Mouse (Mus musculus) kidney, adult 11 months (tissue): ENCODE data around the gene Dus3l.
A peak's percentile ranks its signal among the peaks of the same experiment; 100 is the strongest.

Source experiments
- DNase-seq: peaks from one replicate; pipeline ENCODE4 v3.0.0; 2022

The Dus3l gene

GRCm38 (mm10) chr17:56764474-56765354 lies at the start of gene Dus3l:
Gene Dus3l, plus strand, starts transcription at chr17:56764757.
- DNase-seq = peak; percentile 91

- no peak for DNase-seq
These were observed 49.2 kb upstream of the Dus3l start for GRCm38 (mm10) chr17:56715360-56715759.

GRCm38 (mm10) chr17:56715914-56716654 lies 48.5 kb upstream of the Dus3l start:
- no peak for DNase-seq

- DNase-seq = peak; percentile 99
These were observed 47.7 kb upstream of the Dus3l start for GRCm38 (mm10) chr17:56716655-56717362.

GRCm38 (mm10) chr17:56717363-56718058 lies 47.0 kb upstream of the Dus3l start, which contains the start of the genes Ndufa11 and Vmac:
Gene Ndufa11, plus strand, starts transcription at chr17:56717767.
Gene Vmac, minus strand, starts transcription at chr17:56718022.
- peak; percentile 93 for DNase-seq

GRCm38 (mm10) chr17:56722441-56722840 lies 42.1 kb upstream of the Dus3l start:
- DNase-seq = peak; percentile 66

GRCm38 (mm10) chr17:56723419-56724161 lies 41.0 kb upstream of the Dus3l start:
- DNase-seq = no peak

GRCm38 (mm10) chr17:56727029-56727649 lies 37.4 kb upstream of the Dus3l start:
- DNase-seq = no peak

GRCm38 (mm10) chr17:56727659-56728058 lies 36.9 kb upstream of the Dus3l start:
- no peak for DNase-seq

- peak; percentile 33 for DNase-seq
These were observed 36.4 kb upstream of the Dus3l start for GRCm38 (mm10) chr17:56728117-56728516.

- DNase-seq = peak; percentile 70
These were observed 35.4 kb upstream of the Dus3l start for GRCm38 (mm10) chr17:56729151-56729550.

GRCm38 (mm10) chr17:56729656-56730055 lies 34.9 kb upstream of the Dus3l start:
- DNase-seq = no peak

GRCm38 (mm10) chr17:56736534-56736933 lies 28.0 kb upstream of the Dus3l start:
- DNase-seq = no peak

- no peak for DNase-seq
These were observed 26.3 kb upstream of the Dus3l start for GRCm38 (mm10) chr17:56738221-56738620.

- no peak for DNase-seq
These were observed 24.3 kb upstream of the Dus3l start for GRCm38 (mm10) chr17:56740118-56740787.

- no peak for DNase-seq
These were observed 23.8 kb upstream of the Dus3l start for GRCm38 (mm10) chr17:56740788-56741160.

GRCm38 (mm10) chr17:56744173-56744572 lies 20.4 kb upstream of the Dus3l start:
- DNase-seq = no peak

- DNase-seq = no peak
These were observed 13.0 kb upstream of the Dus3l start for GRCm38 (mm10) chr17:56751404-56752072.

- DNase-seq = no peak
These were observed 11.1 kb upstream of the Dus3l start for GRCm38 (mm10) chr17:56753452-56753851.
